Mouse (Mus musculus) heart, adult 18-20 months (tissue): ENCODE results near the gene Scrt2. TPM values are rescaled to one million over a fixed set of nuclear protein-coding genes. Genes with fewer than 3 reads are reported as not detected.

Source experiments
- DNase-seq, 2 experiments: peaks; one replicate each; pipeline ENCODE4 v3.0.0; 2021 to 2022; ENCODE audit warnings: mixed read lengths in 1 of 2
- total RNA-seq, 2 experiments: library from RNA; stranded (reverse); gene quantifications; 2 replicates each; pipeline ENCODE4 v1.2.3; 2021

Scrt2 gene
- total RNA-seq, 2 experiments from 2014 or later: not detected

GRCm38 (mm10) chr2:152143279-152144157, 62.2 kb downstream of the Scrt2 start, which contains the start of gene Tcf15:
TSS of gene Tcf15 (plus strand) at chr2:152143561.
- peak; percentile 84 to 91 for DNase-seq

GRCm38 (mm10) chr2:152144158-152144450, 62.8 kb downstream of the Scrt2 start:
- no peak for DNase-seq

- no peak for DNase-seq
Observed at GRCm38 (mm10) chr2:152144501-152144900, 63.2 kb downstream of the Scrt2 start.

Other genes with a start within 250 kb of the Scrt2 start
- not detected for gene Rspo4, start 238.6 kb upstream of the Scrt2 start, total RNA-seq
- under 1 TPM; 0.28 to 0.35 TPM for gene Angpt4, start 170.3 kb upstream of the Scrt2 start, total RNA-seq
- 1 to 10 TPM; 3.4 to 3.7 TPM for gene Fam110a, start 101.3 kb upstream of the Scrt2 start, total RNA-seq
- 1 to 10 TPM; 1.6 to 2.9 TPM for gene Slc52a3, start 85.0 kb upstream of the Scrt2 start, total RNA-seq
- 10 to 100 TPM; 18.8 to 20.3 TPM for gene Srxn1, start 24.0 kb downstream of the Scrt2 start, total RNA-seq
- gene Tcf15, start 62.0 kb downstream of the Scrt2 start, total RNA-seq: 10 to 100 TPM; 16.4 to 18.9 TPM
- gene Csnk2a1, start 145.3 kb downstream of the Scrt2 start, total RNA-seq: 10 to 100 TPM; 96.8 to 97.5 TPM
- 10 to 100 TPM; 40.2 to 48.8 TPM for gene Tbc1d20, start 212.3 kb downstream of the Scrt2 start, total RNA-seq